Mouse (Mus musculus) neutrophil, adult 5-6 weeks (primary cell): ENCODE measurements around the gene Atg4b. TPM values are rescaled to one million over a fixed set of nuclear protein-coding genes. Genes with fewer than 3 reads are reported as not detected.

Experiments
- total RNA-seq: library from RNA; stranded (forward); fragments of 200-1000 nt; gene quantifications from 2 replicates; pipeline ENCODE4 v1.2.3, GENCODE M21; 2017

Gene Atg4b
- total RNA-seq, 1 experiment from 2014 or later, result 50.0 TPM

Other genes starting within 250 kb of the Atg4b start
- 1.4 and 1.7 TPM in 2 replicates for gene Farp2, start 239.4 kb upstream of the Atg4b start, total RNA-seq
- 50.2 and 53.4 TPM in 2 replicates for gene Stk25, start 92.8 kb upstream of the Atg4b start, total RNA-seq
- not detected in 2 replicates for gene Bok, start 65.8 kb upstream of the Atg4b start, total RNA-seq
- gene Thap4, start 3.4 kb downstream of the Atg4b start, total RNA-seq, result 10.9 and 12.8 TPM in 2 replicates
- 36.5 and 48.5 TPM in 2 replicates for gene Dtymk, start 50.4 kb downstream of the Atg4b start, total RNA-seq
- 25.2 and 30.5 TPM in 2 replicates for gene Ing5, start 52.5 kb downstream of the Atg4b start, total RNA-seq
- 35.4 and 40.1 TPM in 2 replicates for gene D2hgdh, start 73.4 kb downstream of the Atg4b start, total RNA-seq
- not detected in 2 replicates for gene Gal3st2, start 109.8 kb downstream of the Atg4b start, total RNA-seq
- not detected in 2 replicates for gene Gal3st2b, start 166.8 kb downstream of the Atg4b start, total RNA-seq
- not detected in 2 replicates for gene Gal3st2c, start 239.0 kb downstream of the Atg4b start, total RNA-seq